Mouse (Mus musculus) T-helper 2 cell (primary cell): ENCODE results near the gene 1500009L16Rik.

Source experiments
- in situ Hi-C: fragments of 300-600 bp; cut with MboI, MseI; formaldehyde crosslinking; loops from one replicate; pipeline ENCODE4 v1.15.1; 2025; ENCODE audit warnings: high pct_unique_total_duplicates

1500009L16Rik gene

GRCm38 (mm10) chr10:83722579-83723031 is at the start of gene 1500009L16Rik:
Gene 1500009L16Rik, plus strand, starts transcription at chr10:83722865.
- in situ Hi-C loops: no loop called here

DNA sequence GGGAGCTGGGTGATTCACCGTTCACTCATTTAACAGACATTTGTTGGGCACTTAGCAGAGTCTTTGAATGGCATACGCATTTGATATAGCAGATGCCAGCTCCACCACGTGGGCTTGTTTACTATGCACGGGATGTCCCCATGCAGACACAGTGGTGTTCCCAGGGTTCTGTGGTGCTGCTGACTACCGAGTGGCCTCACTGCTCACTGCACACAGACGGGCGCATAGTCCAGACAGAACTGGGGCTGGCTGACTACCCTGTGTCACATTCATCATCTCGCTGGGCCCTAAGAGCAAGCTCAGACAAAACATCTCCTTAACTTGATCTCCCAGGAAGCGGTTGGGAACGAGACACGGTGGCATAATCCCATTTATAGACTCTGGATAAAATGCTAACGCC is 41.3 kb upstream of the 1500009L16Rik start:
- in situ Hi-C loops: no loop called here

GRCm38 (mm10) chr10:83688215-83688614 is 34.5 kb upstream of the 1500009L16Rik start:
- in situ Hi-C loops: no loop called here

- in situ Hi-C loops: no loop called here
These were observed 30.3 kb upstream of the 1500009L16Rik start for GRCm38 (mm10) chr10:83692175-83692895.

DNA sequence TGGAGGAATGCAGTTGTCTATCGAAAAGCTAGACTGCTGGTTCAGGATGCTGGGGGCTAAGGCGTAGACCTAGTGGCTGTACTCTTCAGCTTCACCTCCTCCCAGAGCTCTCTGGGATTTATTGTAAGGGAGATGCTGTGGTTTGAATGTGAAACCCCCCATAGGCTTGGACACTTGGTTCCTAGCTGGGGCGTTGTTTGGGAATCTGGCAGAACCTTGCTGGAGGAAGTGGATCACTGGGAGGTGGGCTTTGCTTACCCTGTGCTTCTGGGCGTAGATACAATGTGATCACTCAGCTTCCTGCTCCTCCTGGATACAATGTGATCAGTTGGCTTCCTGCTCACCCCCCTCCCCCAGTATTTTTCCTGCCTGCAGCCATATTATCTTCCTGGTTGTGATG is 26.4 kb upstream of the 1500009L16Rik start:
- in situ Hi-C loops: no loop called here

DNA sequence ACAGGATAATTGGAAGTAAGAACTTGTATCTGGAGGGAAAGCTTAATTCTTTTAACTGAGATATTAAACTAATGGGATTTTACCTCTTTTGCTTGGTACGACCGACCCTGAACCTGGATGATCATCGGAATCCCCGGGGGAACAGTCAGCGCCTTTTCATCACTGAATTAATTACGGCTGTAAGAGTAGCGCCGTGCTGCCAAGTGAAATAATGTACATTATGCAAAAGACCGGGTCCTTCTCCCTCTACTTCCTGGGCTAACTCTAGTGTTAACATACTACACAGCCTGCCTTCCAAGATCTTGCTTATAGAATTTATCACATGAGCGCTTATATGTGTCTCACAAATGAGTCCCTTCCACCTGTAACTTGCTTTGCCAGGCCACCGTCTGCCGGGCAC is 16.0 kb upstream of the 1500009L16Rik start:
- in situ Hi-C loops: no loop called here

GRCm38 (mm10) chr10:83709920-83710319 is 12.7 kb upstream of the 1500009L16Rik start:
- in situ Hi-C loops: no loop called here

GRCm38 (mm10) chr10:83711769-83712168 is 10.9 kb upstream of the 1500009L16Rik start:
- in situ Hi-C loops: no loop called here

DNA sequence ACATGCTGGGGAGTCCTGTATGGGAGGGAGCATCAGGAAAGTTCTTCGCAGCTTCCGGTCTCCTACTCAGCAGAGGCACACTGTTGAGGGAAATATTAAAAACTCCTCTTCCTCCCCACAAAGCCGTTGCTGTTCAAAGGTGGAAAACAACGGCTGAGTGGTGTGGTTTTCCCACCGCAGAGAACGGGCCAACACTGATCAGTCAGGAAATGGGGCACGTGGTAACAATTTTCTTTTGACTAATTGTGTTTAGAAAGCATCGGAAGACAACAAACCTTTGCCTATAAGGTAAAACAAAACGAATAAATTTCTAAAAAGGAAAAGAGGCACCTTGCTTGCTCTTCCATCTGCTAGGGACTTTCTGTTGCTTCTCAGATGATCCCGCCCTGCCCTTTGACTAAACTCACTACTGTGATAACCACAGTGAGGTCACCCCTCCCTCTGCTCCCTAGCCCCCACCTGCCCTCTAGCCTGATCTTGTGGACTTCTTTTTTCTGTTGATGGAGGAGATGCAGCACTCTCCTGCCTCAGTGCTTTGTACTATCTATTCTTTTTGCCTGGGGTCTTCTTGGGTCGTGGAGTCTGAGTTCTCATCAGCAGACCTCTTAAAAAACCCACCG is 3.7 kb upstream of the 1500009L16Rik start:
- in situ Hi-C loops: no loop called here

DNA sequence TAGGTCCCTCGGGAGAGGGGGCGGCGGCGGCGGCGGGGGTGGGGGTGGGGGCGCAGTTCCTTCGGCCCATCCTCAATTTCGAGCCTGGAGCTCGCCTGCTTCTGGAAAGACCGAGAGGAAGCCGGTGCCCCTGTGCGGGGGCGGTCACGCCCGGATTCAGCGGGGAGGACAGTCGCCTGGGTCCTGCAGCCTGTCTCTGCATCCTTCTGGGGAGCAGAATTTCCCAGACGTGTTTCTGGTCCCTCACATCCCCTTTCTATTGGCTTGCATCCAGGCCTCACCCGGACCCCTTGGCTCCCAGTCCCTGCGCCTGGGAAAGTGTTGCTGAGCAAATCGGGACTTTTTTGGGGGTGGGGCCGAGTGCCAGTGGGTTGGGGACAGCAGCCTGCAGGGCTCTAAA is 390 bp downstream of the 1500009L16Rik start:
- in situ Hi-C loops: no loop called here

GRCm38 (mm10) chr10:83724351-83725059 is 1.8 kb downstream of the 1500009L16Rik start:
- in situ Hi-C loops: no loop called here

- in situ Hi-C loops: no loop called here
These were observed 3.5 kb downstream of the 1500009L16Rik start for GRCm38 (mm10) chr10:83726164-83726563.

DNA sequence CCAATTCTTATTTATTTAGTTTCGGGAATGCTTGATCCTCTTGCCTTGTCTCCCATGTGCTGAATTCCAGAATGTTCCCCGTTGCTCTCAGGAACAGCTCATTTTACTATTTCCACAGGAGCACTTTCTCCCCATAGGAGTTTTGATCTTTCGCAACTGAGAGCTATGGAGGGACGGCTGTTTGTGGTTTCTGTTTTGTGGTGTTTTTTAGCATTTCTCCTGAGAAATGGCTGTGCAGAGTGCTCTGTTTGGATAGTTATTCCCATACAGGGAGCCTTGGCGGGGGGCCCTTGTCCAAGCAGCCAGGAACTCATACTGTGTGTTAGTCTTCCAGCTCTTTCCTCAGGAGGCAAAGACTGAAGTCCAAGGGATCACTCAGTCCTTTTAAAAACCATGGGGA is 5.2 kb downstream of the 1500009L16Rik start:
- in situ Hi-C loops: no loop called here

- in situ Hi-C loops: no loop called here
These were observed 5.9 kb downstream of the 1500009L16Rik start for GRCm38 (mm10) chr10:83728529-83728928.

DNA sequence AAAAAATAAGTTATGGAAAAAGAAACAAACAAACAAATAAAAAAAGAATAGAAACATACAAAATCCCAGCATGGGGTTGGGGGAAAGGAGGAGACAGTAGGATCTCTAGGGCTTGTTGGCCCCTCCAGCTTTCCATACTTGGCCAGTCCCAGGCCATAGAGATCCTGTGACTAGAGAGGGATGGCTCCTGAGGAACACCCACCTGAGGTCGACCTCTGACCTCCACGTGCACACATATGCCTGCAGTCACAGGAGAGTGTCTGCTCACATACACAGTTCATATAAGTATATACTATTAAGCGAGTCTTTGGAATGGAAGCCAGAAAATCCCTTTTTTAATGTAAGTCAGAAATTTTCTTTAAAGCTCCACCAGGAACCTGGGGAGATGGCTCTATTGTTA is 6.4 kb downstream of the 1500009L16Rik start:
- in situ Hi-C loops: no loop called here

GRCm38 (mm10) chr10:83729492-83729891 is 6.8 kb downstream of the 1500009L16Rik start:
- in situ Hi-C loops: no loop called here

GRCm38 (mm10) chr10:83733725-83734124 is 11.1 kb downstream of the 1500009L16Rik start:
- in situ Hi-C loops: no loop called here

DNA sequence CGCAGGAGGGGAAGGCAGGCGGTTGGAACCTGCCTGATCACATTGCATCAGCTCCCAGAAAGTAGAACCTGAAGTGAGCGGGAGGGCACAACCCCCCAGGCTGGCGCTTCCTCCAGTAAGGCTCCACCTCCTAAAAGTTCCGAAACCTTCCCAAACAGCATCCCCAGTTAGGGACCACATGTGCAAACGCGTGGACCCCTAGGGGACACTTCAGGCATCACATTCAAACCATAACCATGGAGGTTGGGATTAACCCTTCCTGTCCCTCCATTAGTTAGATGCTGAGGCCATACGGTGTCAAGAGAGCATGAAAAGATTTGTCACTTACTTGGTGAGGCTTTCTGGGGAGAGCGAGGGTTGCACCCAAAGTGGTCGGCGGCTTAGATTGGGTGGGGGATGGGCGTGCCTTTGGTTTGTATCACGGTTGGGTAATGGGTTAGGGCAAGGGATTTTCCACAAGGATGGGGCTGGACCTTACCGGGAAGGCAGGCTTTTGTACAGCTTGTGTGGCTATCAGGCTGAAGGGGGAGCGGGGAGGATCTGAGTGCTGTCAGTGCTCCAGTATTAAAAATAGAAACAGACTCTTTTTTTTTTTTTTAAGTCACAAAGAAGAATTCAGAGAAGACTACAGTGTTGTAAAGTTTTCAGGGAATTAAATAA is 16.5 kb downstream of the 1500009L16Rik start:
- in situ Hi-C loops: no loop called here

DNA sequence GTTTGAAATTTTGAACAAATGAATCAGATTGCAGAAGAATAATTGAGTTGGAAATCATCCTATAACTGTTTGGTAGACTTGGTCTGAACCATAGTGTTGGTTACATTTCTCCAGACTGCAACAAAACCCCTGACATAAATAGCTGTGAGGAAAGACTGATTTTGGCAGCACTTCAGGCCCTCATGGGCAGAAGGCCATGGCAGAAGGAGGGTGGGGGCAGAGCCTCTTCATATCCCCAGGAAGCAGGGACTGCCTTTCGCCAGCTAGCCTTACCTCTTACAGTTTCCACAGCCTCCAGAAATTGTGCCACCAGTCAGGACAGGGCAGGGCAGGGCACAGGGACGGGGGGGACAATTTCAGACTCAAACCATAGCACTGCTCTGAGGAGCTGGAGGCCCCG is 22.0 kb downstream of the 1500009L16Rik start:
- in situ Hi-C loops: no loop called here

DNA sequence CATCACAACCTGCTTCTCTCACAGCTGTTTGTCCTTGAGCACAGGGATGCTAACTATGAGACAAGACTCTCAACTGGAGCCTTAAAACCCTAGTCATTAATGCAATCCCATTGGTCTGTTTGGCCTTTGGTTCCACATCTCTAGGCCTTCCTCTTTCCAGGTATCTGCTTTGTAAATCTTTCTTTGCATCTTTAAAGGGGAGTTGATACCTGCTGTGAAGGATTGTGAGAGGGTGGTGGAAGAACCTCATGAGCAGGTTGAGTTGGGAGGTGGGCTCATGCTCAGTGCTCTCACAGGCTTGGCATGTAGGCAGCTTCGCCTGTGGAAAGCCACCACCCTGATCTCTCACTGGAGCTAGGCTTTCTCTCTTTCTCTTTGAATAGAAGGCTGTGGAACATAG is 30.4 kb downstream of the 1500009L16Rik start:
- in situ Hi-C loops: no loop called here

DNA sequence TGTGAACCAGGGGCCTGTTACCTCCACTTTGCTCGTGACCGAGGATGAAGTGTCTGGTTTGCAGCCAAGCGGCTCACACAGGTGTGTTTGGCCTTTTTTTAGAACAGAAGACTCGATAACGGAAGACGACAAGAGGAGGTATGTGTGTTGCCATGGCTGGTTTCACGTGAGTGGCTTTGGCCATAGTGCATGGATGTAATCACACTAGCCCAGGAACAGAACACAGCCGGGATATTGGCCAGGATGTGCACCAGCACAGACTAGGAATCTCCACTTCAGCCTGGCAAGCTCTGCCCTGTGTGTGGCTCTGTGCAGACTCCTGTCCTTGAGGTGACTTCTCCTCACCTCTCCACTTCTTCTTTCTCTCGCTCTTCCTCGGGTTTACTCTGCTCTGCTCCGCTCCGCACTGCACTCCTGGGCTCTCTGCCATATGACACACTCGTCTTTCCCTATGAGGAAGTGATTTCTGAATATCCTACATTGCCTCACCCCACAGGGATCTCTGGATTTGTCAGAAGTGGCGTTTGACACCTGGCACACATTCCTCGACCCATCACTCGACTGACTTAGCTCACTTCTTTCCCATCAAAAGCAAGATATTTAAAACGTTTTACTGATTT is 34.8 kb downstream of the 1500009L16Rik start:
- in situ Hi-C loops: no loop called here

GRCm38 (mm10) chr10:83758732-83759131 is 36.1 kb downstream of the 1500009L16Rik start:
- in situ Hi-C loops: no loop called here
